In genomic region chrX:94540341-94541201, GRCm38 (mm10) we compare ENCODE assay signal across 8 mouse cellular contexts. TPM values are rescaled to one million over a fixed set of nuclear protein-coding genes. Genes with fewer than 3 reads are reported as not detected.
DNase-seq lines count a peak whose midpoint lies in the region; ATAC-seq and TF ChIP-seq lines count a peak whose summit lies in the region.

No protein-coding gene starts in this region.

- TF ChIP-seq POLR2A in lung, adult 2 months (IDR thresholded peaks at IDR 0.05; ENCODE audit: borderline replicate concordance, extremely low read depth, low read depth, low read length) = no peak
- no peak for TF ChIP-seq POLR2A in olfactory bulb, adult 2 months (IDR thresholded peaks at IDR 0.05; ENCODE audit: insufficient read depth, low read depth, low read length)

- peak overlapping the region; percentile 64 for H3K9ac ChIP-seq in heart, postnatal 0 days (replicated peaks; ENCODE audit: low read depth, low read length)

- peaks cover 11% of the 10 kb centered on the region; the same call in 1 of the 2 replicates for H3K4me1 ChIP-seq in G1E (ENCODE audit: insufficient read depth, low read depth, low read length)
- peaks cover 27% of the 10 kb centered on the region for H3K4me1 ChIP-seq in forebrain, embryonic 10.5 days
- no peaks in the 10 kb centered on the region for H3K4me1 ChIP-seq in heart, postnatal 0 days (ENCODE audit: control insufficient read depth, insufficient read depth)
- no peaks in the 10 kb centered on the region for H3K4me1 ChIP-seq in lung, adult 2 months (ENCODE audit: control insufficient read depth, insufficient read depth, low read length)
- H3K4me1 ChIP-seq in olfactory bulb, adult 2 months (ENCODE audit: control insufficient read depth, insufficient read depth, low read length) = peaks cover 24% of the 10 kb centered on the region; the same call in 1 of the 2 replicates

- H3K27ac ChIP-seq in forebrain, embryonic 10.5 days = peak overlapping the region; percentile 91
- peak overlapping the region; percentile 86 for H3K27ac ChIP-seq in heart, postnatal 0 days (ENCODE audit: low read depth)
- peak overlapping the region; percentile 61 for H3K27ac ChIP-seq in olfactory bulb, adult 2 months (ENCODE audit: insufficient read depth, low read depth, low read length)

- H3K27me3 ChIP-seq in G1E (ENCODE audit: insufficient read depth, low read length) = peaks cover 18% of the 10 kb centered on the region; the same call in 1 of the 2 replicates
- H3K27me3 ChIP-seq in forebrain, embryonic 10.5 days (ENCODE audit: poor library complexity, severe bottlenecking) = peaks cover 62% of the 10 kb centered on the region
- no peaks in the 10 kb centered on the region for H3K27me3 ChIP-seq in heart, postnatal 0 days (ENCODE audit: control insufficient read depth, insufficient read depth, low read length)

- no peak for ATAC-seq in G1E (ENCODE audit: extremely low read depth, insufficient number of reproducible peaks, low FRiP score, poor library complexity, severe bottlenecking)
- ATAC-seq in heart, postnatal 0 days (ENCODE audit: insufficient read depth, low read depth) = peak; percentile 58
- no peak for ATAC-seq in erythroid progenitor cell, adult 5-6 weeks (replicated peaks; ENCODE audit: low FRiP score, poor library complexity, severe bottlenecking)

- WGBS in forebrain, embryonic 10.5 days = 26% methylated on average over 37 of the region's 37 CpGs
- 18% methylated on average over 37 of the region's 37 CpGs for WGBS in heart, postnatal 0 days
- 24% methylated on average over 37 of the region's 37 CpGs for WGBS in lung, adult 2 months
- WGBS in olfactory bulb, adult 2 months = 20% methylated on average over 37 of the region's 37 CpGs

- no peaks in the 10 kb centered on the region for H3K9me3 ChIP-seq in G1E (replicated peaks)
- H3K9me3 ChIP-seq in forebrain, embryonic 10.5 days = no peaks in the 10 kb centered on the region
- no peaks in the 10 kb centered on the region for H3K9me3 ChIP-seq in heart, postnatal 0 days (replicated peaks; ENCODE audit: control insufficient read depth, low read length)

- peak overlapping the region; percentile 62 for H3K4me2 ChIP-seq in heart, postnatal 0 days (ENCODE audit: low read depth, low read length)

- no peak for DNase-seq in G1E (ENCODE audit: low spot score)
- DNase-seq in adrenal gland, postnatal 4 days (ENCODE audit: low spot score in 2 of 2) = peak; percentile 27 to 32
- DNase-seq in forebrain, embryonic 10.5 days (ENCODE audit: extremely low spot score, low spot score) = peak; percentile 61
- DNase-seq in heart, postnatal 0 days (ENCODE audit: low spot score) = peak; percentile 60
- DNase-seq in kidney, postnatal 36 days = peak; percentile 60 to 84
- peak; percentile 41 for DNase-seq in lung, adult 2 months

- no peak for TF ChIP-seq CTCF in G1E (IDR thresholded peaks at IDR 0.05; ENCODE audit: low read depth, low read length)
- TF ChIP-seq CTCF in heart, postnatal 0 days (IDR thresholded peaks at IDR 0.05; ENCODE audit: low read depth) = no peak
- TF ChIP-seq CTCF in lung, adult 2 months (IDR thresholded peaks at IDR 0.05; ENCODE audit: insufficient read depth, low read length) = no peak
- TF ChIP-seq CTCF in olfactory bulb, adult 2 months (IDR thresholded peaks at IDR 0.05; ENCODE audit: insufficient read depth, low read depth, low read length) = no peak

- peak overlapping the region; percentile 71; the same call in 1 of the 2 replicates for H3K4me3 ChIP-seq in G1E (ENCODE audit: low read depth, low read length)
- H3K4me3 ChIP-seq in forebrain, embryonic 10.5 days = peak overlapping the region; percentile 69
- H3K4me3 ChIP-seq in heart, postnatal 0 days (ENCODE audit: low read depth, low read length) = peak overlapping the region; percentile 60
- H3K4me3 ChIP-seq in lung, adult 2 months (replicated peaks; ENCODE audit: extremely low read depth, low read depth, low read length) = peak overlapping the region; percentile 92
- H3K4me3 ChIP-seq in olfactory bulb, adult 2 months (ENCODE audit: insufficient read depth, low read depth, low read length) = peak overlapping the region; percentile 74

- H3K36me3 ChIP-seq in G1E (replicated peaks) = no peaks in the 10 kb centered on the region
- peaks cover 47% of the 10 kb centered on the region for H3K36me3 ChIP-seq in forebrain, embryonic 10.5 days (replicated peaks)
- peaks cover 38% of the 10 kb centered on the region for H3K36me3 ChIP-seq in heart, postnatal 0 days (replicated peaks; ENCODE audit: control insufficient read depth, insufficient read depth, low read length)

- TF ChIP-seq EP300 in heart, postnatal 0 days (IDR thresholded peaks at IDR 0.05; ENCODE audit: low read depth) = no peak

RNA-seq across cellular contexts. Expression of gene Maged1, which starts 1.4 kb away (rescaled TPM):
- total RNA-seq in G1E (2014; fragmentation: Nextera tagmentation) = 17.8 and 34.6 TPM in 2 replicates
- total RNA-seq in G1E (2017) = 15.9 and 18.1 TPM in 2 replicates
- 9.6 and 11.0 TPM in 2 replicates for polyA plus RNA-seq in G1E (2012)
- total RNA-seq in adrenal gland, postnatal 4 days (2021) = 100 to 1,000 TPM; 432 to 436 TPM
- polyA plus RNA-seq in forebrain, embryonic 10.5 days (2016; fragmentation: Nextera tagmentation; extraction: Ambion mirVana) = 614 and 626 TPM in 2 replicates
- total RNA-seq in heart, postnatal 0 days (2014; rRNA removed; ENCODE audit: low replicate concordance) = 382 and 443 TPM in 2 replicates
- polyA plus RNA-seq in heart, postnatal 0 days (2015; fragmentation: Nextera tagmentation; extraction: Ambion mirVana) = 235 and 253 TPM in 2 replicates
- 148 and 168 TPM in 2 replicates for polyA plus RNA-seq in lung, adult 2 months (2012; rRNA removed)
- polyA plus RNA-seq in olfactory bulb, adult 2 months (2012; ENCODE audit: insufficient read depth, insufficient read length, low replicate concordance, missing spikeins) = 127 and 296 TPM in 2 replicates
- 1.8 and 3.4 TPM in 2 replicates for total RNA-seq in erythroid progenitor cell, adult 5-6 weeks (2015; ENCODE audit: low replicate concordance)
- 0.53 and 2.2 TPM in 2 replicates for total RNA-seq in erythroid progenitor cell, adult 5-6 weeks (2017; ENCODE audit: low replicate concordance)

Comparison
In these comparisons a context has a peak if more than half of its experiments do, and no peak if none do; other contexts are left out.
1. RNA of gene Maged1, which starts 1.4 kb away (polyA plus RNA-seq): 614 to 626 TPM in forebrain, embryonic 10.5 days, 235 to 253 TPM in heart, postnatal 0 days, 148 to 168 TPM in lung, adult 2 months and 127 to 296 TPM in olfactory bulb, adult 2 months; 9.6 to 11.0 TPM in G1E; every median in the first group is over 10 times any median in the second.
2. Peak in every context shown above with its lines, with median percentiles within 50 percentile points of each other: H3K4me3 ChIP-seq and H3K27ac ChIP-seq.